Mouse (Mus musculus) E14TG2a.4 (cell line): Measurements from ENCODE around the gene St5.

Experiments used
- CTCF ChIP-seq: conservative IDR thresholded peaks from 2 replicates; pipeline ENCODE4 v1.5.1; 2014; ENCODE audit warnings: low read length
- POU5F1 ChIP-seq: IDR thresholded peaks from 2 replicates; pipeline ENCODE4 v1.6.1; 2014; ENCODE audit warnings: low read length, borderline replicate concordance

- TF ChIP-seq CTCF (no peak), POU5F1 (no peak)
These were observed 114.4 kb downstream of the St5 start for GRCm38 (mm10) chr7:109588990-109589389.
